Mouse (Mus musculus): ENCODE data around the gene Serpine3. TPM values are rescaled to one million over a fixed set of nuclear protein-coding genes. Genes with fewer than 3 reads are reported as not detected.
"Not testable (repeated sequence)": the region's sequence is repeated elsewhere in the genome, so short reads cannot be mapped to it uniquely, and the experiment has no call there.

Gene Serpine3
- total and polyA plus RNA-seq, 2 experiments from 2014 or later = not detected

- no peaks in the 10 kb centered on the region for H3K36me3 ChIP-seq (ENCODE audit: insufficient read depth, low read length)
- no peaks in the 10 kb centered on the region; the same call in 1 of the 2 replicates for H3K4me1 ChIP-seq (ENCODE audit: insufficient read depth, low read length)
- H3K4me2 ChIP-seq (ENCODE audit: low read depth, low read length) = no peak overlapping the region
- H3K9me3 ChIP-seq (ENCODE audit: low read length) = no peaks in the 10 kb centered on the region
- no peak for DNase-seq (ENCODE audit: low spot score)
- no peak for ATAC-seq
- no peak overlapping the region for H3K27ac ChIP-seq
- no peak for TF ChIP-seq CTCF (IDR thresholded peaks at IDR 0.05; ENCODE audit: low read depth)
- no peaks in the 10 kb centered on the region for H3K27me3 ChIP-seq (ENCODE audit: insufficient read depth, low read length)
- no peak overlapping the region for H3K4me3 ChIP-seq (ENCODE audit: low read length)
- WGBS = 83% methylated on average over 5 of the region's 5 CpGs
- H3K9ac ChIP-seq (replicated peaks; ENCODE audit: low read length) = no peak overlapping the region
Observed at GRCm38 (mm10) chr14:62639551-62639950, 23.9 kb upstream of the Serpine3 start.

GRCm38 (mm10) chr14:62640396-62640795 is 23.1 kb upstream of the Serpine3 start:
- 46% methylated on average over 4 of the region's 4 CpGs for WGBS
- TF ChIP-seq CTCF (IDR thresholded peaks at IDR 0.05; ENCODE audit: low read depth) = no peak
- no peak overlapping the region for H3K9ac ChIP-seq (replicated peaks; ENCODE audit: low read length)
- no peaks in the 10 kb centered on the region for H3K27me3 ChIP-seq (ENCODE audit: insufficient read depth, low read length)
- ATAC-seq (no peak), DNase-seq (ENCODE audit: low spot score) (peak; percentile 8)
- no peak overlapping the region for H3K27ac ChIP-seq
- H3K4me3 ChIP-seq (ENCODE audit: low read length) = no peak overlapping the region
- H3K4me2 ChIP-seq (ENCODE audit: low read depth, low read length) = no peak overlapping the region
- no peaks in the 10 kb centered on the region for H3K9me3 ChIP-seq (ENCODE audit: low read length)
- H3K4me1 ChIP-seq (ENCODE audit: insufficient read depth, low read length) = no peaks in the 10 kb centered on the region; the same call in 1 of the 2 replicates
- no peaks in the 10 kb centered on the region for H3K36me3 ChIP-seq (ENCODE audit: insufficient read depth, low read length)

- not testable (repeated sequence) for H3K36me3 ChIP-seq (ENCODE audit: insufficient read depth, low read length); H3K27me3 ChIP-seq (ENCODE audit: insufficient read depth, low read length); H3K4me2 ChIP-seq (ENCODE audit: low read depth, low read length); H3K9ac ChIP-seq (replicated peaks; ENCODE audit: low read length); H3K4me3 ChIP-seq (ENCODE audit: low read length); H3K4me1 ChIP-seq (ENCODE audit: insufficient read depth, low read length); H3K9me3 ChIP-seq (ENCODE audit: low read length); DNase-seq (ENCODE audit: low spot score); H3K27ac ChIP-seq; ATAC-seq
- 93% methylated on average over 6 of the region's 7 CpGs for WGBS
Observed at GRCm38 (mm10) chr14:62642368-62642767, 21.1 kb upstream of the Serpine3 start.

- Histone ChIP-seq H3K9ac (replicated peaks; ENCODE audit: low read length) (no peak overlapping the region), H3K27me3 (ENCODE audit: insufficient read depth, low read length) (no peaks in the 10 kb centered on the region), H3K27ac (no peak overlapping the region), H3K9me3 (ENCODE audit: low read length) (no peaks in the 10 kb centered on the region), H3K4me2 (ENCODE audit: low read depth, low read length) (no peak overlapping the region), H3K36me3 (ENCODE audit: insufficient read depth, low read length) (no peaks in the 10 kb centered on the region), H3K4me3 (ENCODE audit: low read length) (no peak overlapping the region), H3K4me1 (ENCODE audit: insufficient read depth, low read length) (no peaks in the 10 kb centered on the region)
- no peak for TF ChIP-seq CTCF (IDR thresholded peaks at IDR 0.05; ENCODE audit: low read depth)
- DNase-seq (ENCODE audit: low spot score) (no peak), ATAC-seq (no peak)
- 91% methylated on average over 6 of the region's 6 CpGs for WGBS
Observed at GRCm38 (mm10) chr14:62648405-62648804, 15.1 kb upstream of the Serpine3 start.

- H3K36me3 ChIP-seq (ENCODE audit: insufficient read depth, low read length) = no peaks in the 10 kb centered on the region
- H3K27me3 ChIP-seq (ENCODE audit: insufficient read depth, low read length) = no peaks in the 10 kb centered on the region
- no peak overlapping the region for H3K4me2 ChIP-seq (ENCODE audit: low read depth, low read length)
- DNase-seq (ENCODE audit: low spot score) = no peak
- no peaks in the 10 kb centered on the region for H3K4me1 ChIP-seq (ENCODE audit: insufficient read depth, low read length)
- 67% methylated on average over 3 of the region's 3 CpGs for WGBS
- no peak overlapping the region for H3K27ac ChIP-seq
- no peak for ATAC-seq
- no peaks in the 10 kb centered on the region for H3K9me3 ChIP-seq (ENCODE audit: low read length)
- no peak overlapping the region for H3K4me3 ChIP-seq (ENCODE audit: low read length)
- TF ChIP-seq CTCF (IDR thresholded peaks at IDR 0.05; ENCODE audit: low read depth) = no peak
- no peak overlapping the region for H3K9ac ChIP-seq (replicated peaks; ENCODE audit: low read length)
Observed at GRCm38 (mm10) chr14:62650376-62650775, 13.1 kb upstream of the Serpine3 start.

GRCm38 (mm10) chr14:62651771-62652170 is 11.7 kb upstream of the Serpine3 start:
- DNase-seq (ENCODE audit: low spot score) (no peak), ATAC-seq (no peak)
- Histone ChIP-seq H3K9me3 (ENCODE audit: low read length) (no peaks in the 10 kb centered on the region), H3K4me1 (ENCODE audit: insufficient read depth, low read length) (no peaks in the 10 kb centered on the region), H3K27me3 (ENCODE audit: insufficient read depth, low read length) (no peaks in the 10 kb centered on the region), H3K36me3 (ENCODE audit: insufficient read depth, low read length) (no peaks in the 10 kb centered on the region), H3K27ac (no peak overlapping the region), H3K4me2 (ENCODE audit: low read depth, low read length) (no peak overlapping the region), H3K9ac (replicated peaks; ENCODE audit: low read length) (no peak overlapping the region), H3K4me3 (ENCODE audit: low read length) (no peak overlapping the region)
- WGBS = 91% methylated on average over 3 of the region's 3 CpGs
- no peak for TF ChIP-seq CTCF (IDR thresholded peaks at IDR 0.05; ENCODE audit: low read depth)

- H3K4me1 ChIP-seq (ENCODE audit: insufficient read depth, low read length) = no peaks in the 10 kb centered on the region
- H3K36me3 ChIP-seq (ENCODE audit: insufficient read depth, low read length) = no peaks in the 10 kb centered on the region
- no peak for ATAC-seq
- no peak overlapping the region for H3K9ac ChIP-seq (replicated peaks; ENCODE audit: low read length)
- 85% methylated on average over 7 of the region's 7 CpGs for WGBS
- TF ChIP-seq CTCF (IDR thresholded peaks at IDR 0.05; ENCODE audit: low read depth) = no peak
- H3K4me2 ChIP-seq (ENCODE audit: low read depth, low read length) = no peak overlapping the region
- no peak overlapping the region for H3K4me3 ChIP-seq (ENCODE audit: low read length)
- H3K27me3 ChIP-seq (ENCODE audit: insufficient read depth, low read length) = no peaks in the 10 kb centered on the region
- no peak for DNase-seq (ENCODE audit: low spot score)
- H3K9me3 ChIP-seq (ENCODE audit: low read length) = no peaks in the 10 kb centered on the region
- no peak overlapping the region for H3K27ac ChIP-seq
Observed at GRCm38 (mm10) chr14:62655996-62656395, 7.5 kb upstream of the Serpine3 start.

Data from hindbrain, postnatal 0 days (tissue).